In genomic region chr9:105557452-105557851, GRCm38 (mm10) we compare ENCODE assay signal across 24 mouse cellular contexts. TPM values are rescaled to one million over a fixed set of nuclear protein-coding genes. Genes with fewer than 3 reads are reported as not detected.
DNase-seq lines count a peak whose midpoint lies in the region; ATAC-seq lines count a peak whose summit lies in the region.
"Had no signal": no experiment of that assay in that cellular context is flagged by ENCODE, and none has a peak within 500 bp of the region (broad histone marks: within the 10 kb centered on the region; RNA-seq: fewer than 3 reads in every experiment).

No protein-coding gene starts in this region.

- WGBS in heart, embryonic 11.5 days (ENCODE audit: insufficient replicate concordance), result 79% methylated on average over 5 of the region's 5 CpGs
- 71% methylated on average over 5 of the region's 5 CpGs for WGBS in hindbrain, embryonic 16.5 days

- H3K4me2 ChIP-seq in heart, embryonic 11.5 days, result no peak overlapping the region
- H3K4me2 ChIP-seq in hindbrain, embryonic 16.5 days (ENCODE audit: low read length), result no peak overlapping the region
- H3K4me2 ChIP-seq: embryonic facial prominence, embryonic 13.5 days; heart, embryonic 15.5 days; liver, embryonic 12.5 days had no signal

- no peaks in the 10 kb centered on the region for H3K36me3 ChIP-seq in heart, embryonic 11.5 days (ENCODE audit: control insufficient read depth, insufficient read depth, low read length)
- no peaks in the 10 kb centered on the region for H3K36me3 ChIP-seq in hindbrain, embryonic 16.5 days (ENCODE audit: control insufficient read depth, insufficient read depth, low read length)
- H3K36me3 ChIP-seq: embryonic facial prominence, embryonic 13.5 days; heart, embryonic 15.5 days; liver, embryonic 12.5 days had no signal

- no peak overlapping the region for H3K9ac ChIP-seq in heart, embryonic 11.5 days (ENCODE audit: low read depth, low read length)
- H3K9ac ChIP-seq in hindbrain, embryonic 16.5 days (ENCODE audit: low read depth, low read length), result no peak overlapping the region
- H3K9ac ChIP-seq: embryonic facial prominence, embryonic 13.5 days; heart, embryonic 15.5 days; liver, embryonic 12.5 days; liver, postnatal 0 days had no signal

- H3K27ac ChIP-seq in heart, embryonic 11.5 days (ENCODE audit: low read depth, low read length), result no peak overlapping the region
- H3K27ac ChIP-seq in hindbrain, embryonic 16.5 days (ENCODE audit: low read depth, low read length), result no peak overlapping the region
- H3K27ac ChIP-seq: embryonic facial prominence, embryonic 13.5 days; heart, embryonic 15.5 days; liver, embryonic 12.5 days had no signal

- no peak for ATAC-seq in heart, embryonic 11.5 days (replicated peaks; ENCODE audit: insufficient number of reproducible peaks, low FRiP score, low TSS enrichment)
- ATAC-seq in hindbrain, embryonic 16.5 days, result peak; percentile 76; the same call in 1 of the 2 replicates
- ATAC-seq: CD4-positive, CD25-positive, alpha-beta regulatory T cell, adult 4 months; forebrain, embryonic 16.5 days; intestine, postnatal 0 days; liver, embryonic 12.5 days; liver, postnatal 0 days had no signal

- no peaks in the 10 kb centered on the region for H3K9me3 ChIP-seq in heart, embryonic 11.5 days (replicated peaks; ENCODE audit: control insufficient read depth, low read length)
- no peaks in the 10 kb centered on the region for H3K9me3 ChIP-seq in hindbrain, embryonic 16.5 days (ENCODE audit: control insufficient read depth, low read length)
- H3K9me3 ChIP-seq: embryonic facial prominence, embryonic 13.5 days; heart, embryonic 15.5 days; liver, embryonic 12.5 days; megakaryocyte, embryonic 14.5 days had no signal

- peak; percentile 72 for DNase-seq in heart, adult 11 months
- peak; percentile 40 for DNase-seq in left cerebral cortex, postnatal 4 days
- DNase-seq in left cerebral cortex, postnatal 14 days (ENCODE audit: low spot score in 2 of 2), result no peak
- peak; percentile 22 for DNase-seq in MN1 (ENCODE audit: low spot score)
- DNase-seq in adrenal gland, postnatal 4 days (ENCODE audit: low spot score in 2 of 2), result no peak
- DNase-seq: adrenal gland, postnatal 25 days; cerebellum, adult 9-10 months; kidney, adult 9 months; kidney, postnatal 10 days; liver, postnatal 0 days; lung, postnatal 4 days; right cerebral cortex, adult 18-20 months; spleen, adult 18-20 months; thymus, adult 18-20 months; thymus, postnatal 25 days had no signal

- no peaks in the 10 kb centered on the region for H3K4me1 ChIP-seq in heart, embryonic 11.5 days (ENCODE audit: control insufficient read depth, insufficient read depth, low read length)
- peaks cover 11% of the 10 kb centered on the region for H3K4me1 ChIP-seq in hindbrain, embryonic 16.5 days (ENCODE audit: control insufficient read depth, insufficient read depth, low read depth, low read length)
- H3K4me1 ChIP-seq: liver, embryonic 12.5 days had no signal

- H3K4me3 ChIP-seq in heart, embryonic 11.5 days (ENCODE audit: low read depth, low read length), result no peak overlapping the region
- H3K4me3 ChIP-seq in hindbrain, embryonic 16.5 days (ENCODE audit: low read length), result no peak overlapping the region
- H3K4me3 ChIP-seq: embryonic facial prominence, embryonic 13.5 days; heart, embryonic 15.5 days; liver, embryonic 12.5 days; megakaryocyte, embryonic 14.5 days had no signal

- no peaks in the 10 kb centered on the region; the same call in 1 of the 2 replicates for H3K27me3 ChIP-seq in heart, embryonic 11.5 days (ENCODE audit: control insufficient read depth, insufficient read depth, low read length)
- no peaks in the 10 kb centered on the region for H3K27me3 ChIP-seq in hindbrain, embryonic 16.5 days (replicated peaks; ENCODE audit: control insufficient read depth, insufficient read depth, low read length)
- H3K27me3 ChIP-seq: embryonic facial prominence, embryonic 13.5 days; heart, embryonic 15.5 days; megakaryocyte, embryonic 14.5 days had no signal

- intact Hi-C loops in left cerebral cortex, postnatal 4 days (cut with DNase I), result no loop called here
- intact Hi-C loops in left cerebral cortex, postnatal 14 days (cut with DNase I), result no loop called here

RNA-seq across cellular contexts. Expression of gene Atp2c1, which starts 30.3 kb away (rescaled TPM):
- polyA plus RNA-seq in heart, embryonic 11.5 days (2014; fragmentation: Nextera tagmentation; extraction: Ambion mirVana), result 53.0 and 61.4 TPM in 2 replicates
- total RNA-seq in left cerebral cortex, postnatal 4 days (2021), result 100 to 1,000 TPM; 223 to 242 TPM
- 100 to 1,000 TPM; 233 to 249 TPM for total RNA-seq in left cerebral cortex, postnatal 14 days (2021)
- 96.7 and 105 TPM in 2 replicates for polyA plus RNA-seq in hindbrain, embryonic 16.5 days (2015; fragmentation: Nextera tagmentation; extraction: Ambion mirVana)
- total RNA-seq in adrenal gland, postnatal 4 days (2021), result 10 to 100 TPM; 55.2 to 68.1 TPM

Comparison
In these comparisons a context has a peak if more than half of its experiments do, and no peak if none do; other contexts are left out.
1. DNase-seq: peak in heart, adult 11 months (single experiment), left cerebral cortex, postnatal 4 days (single experiment) and MN1 (single experiment); none in left cerebral cortex, postnatal 14 days (0 of 2) and adrenal gland, postnatal 4 days (0 of 2).